13 mouse cellular contexts compared by ENCODE assay signal in the genomic region with DNA sequence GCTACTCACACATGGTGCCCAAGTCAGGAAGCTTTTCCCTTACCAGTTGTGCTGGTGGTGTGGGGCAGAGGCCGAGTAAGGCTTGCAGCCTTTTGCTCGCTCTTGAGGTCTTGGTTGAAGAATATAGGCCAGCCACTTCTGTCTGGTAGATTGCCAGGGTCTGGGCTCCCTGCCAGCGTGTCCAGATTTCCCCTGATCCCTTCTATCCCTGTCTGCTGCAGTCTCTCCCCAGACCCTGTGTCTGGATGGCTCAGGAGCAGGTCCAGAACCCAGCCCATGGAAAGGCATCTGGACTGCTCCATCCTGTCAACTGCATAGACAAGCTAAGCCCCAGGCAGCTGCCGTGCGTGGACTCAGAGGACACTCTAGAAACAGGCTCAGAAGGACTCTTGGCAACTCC. TPM values are rescaled to one million over a fixed set of nuclear protein-coding genes. Genes with fewer than 3 reads are reported as not detected.
DNase-seq lines count a peak whose midpoint lies in the region; ATAC-seq and TF ChIP-seq lines count a peak whose summit lies in the region.
"Had no signal": no experiment of that assay in that cellular context is flagged by ENCODE, and none has a peak within 500 bp of the region (broad histone marks: within the 10 kb centered on the region; RNA-seq: fewer than 3 reads in every experiment).

No protein-coding gene starts in this region.

- no peak overlapping the region for H3K27ac ChIP-seq in stomach, embryonic 14.5 days (ENCODE audit: low read length)
- no peak overlapping the region for H3K27ac ChIP-seq in stomach, postnatal 0 days (replicated peaks)
- H3K27ac ChIP-seq in stomach, embryonic 16.5 days (ENCODE audit: low read length), result no peak overlapping the region
- H3K27ac ChIP-seq: liver, embryonic 15.5 days had no signal

- no peak overlapping the region for H3K9ac ChIP-seq in stomach, embryonic 14.5 days (replicated peaks; ENCODE audit: low read depth, low read length)
- H3K9ac ChIP-seq in stomach, postnatal 0 days (ENCODE audit: low read length), result no peak overlapping the region
- H3K9ac ChIP-seq in stomach, embryonic 16.5 days (ENCODE audit: low read length), result no peak overlapping the region
- H3K9ac ChIP-seq: liver, embryonic 15.5 days had no signal

- no peaks in the 10 kb centered on the region for H3K27me3 ChIP-seq in stomach, embryonic 14.5 days (ENCODE audit: control insufficient read depth, insufficient read depth, low read length)
- no peaks in the 10 kb centered on the region for H3K27me3 ChIP-seq in stomach, postnatal 0 days (ENCODE audit: control insufficient read depth, insufficient read depth, low read length)
- no peaks in the 10 kb centered on the region for H3K27me3 ChIP-seq in stomach, embryonic 16.5 days (ENCODE audit: control insufficient read depth, insufficient read depth, low read length)
- H3K27me3 ChIP-seq: liver, embryonic 15.5 days had no signal

- no peaks in the 10 kb centered on the region for H3K9me3 ChIP-seq in stomach, embryonic 14.5 days (ENCODE audit: control insufficient read depth, low read depth, low read length)
- H3K9me3 ChIP-seq in stomach, postnatal 0 days (ENCODE audit: control insufficient read depth, low read length), result no peaks in the 10 kb centered on the region
- H3K9me3 ChIP-seq in stomach, embryonic 16.5 days (replicated peaks; ENCODE audit: control insufficient read depth, low read length), result no peaks in the 10 kb centered on the region; the same call in 1 of the 2 replicates
- H3K9me3 ChIP-seq: liver, embryonic 15.5 days had no signal

- H3K4me3 ChIP-seq in stomach, embryonic 14.5 days (ENCODE audit: low read depth, low read length), result no peak overlapping the region
- H3K4me3 ChIP-seq in stomach, postnatal 0 days (ENCODE audit: low read depth, low read length), result no peak overlapping the region
- no peak overlapping the region for H3K4me3 ChIP-seq in stomach, embryonic 16.5 days (replicated peaks; ENCODE audit: low read length)
- H3K4me3 ChIP-seq: liver, embryonic 15.5 days had no signal

- 68% methylated on average over 5 of the region's 5 CpGs for WGBS in stomach, embryonic 14.5 days
- 41% methylated on average over 5 of the region's 5 CpGs for WGBS in stomach, postnatal 0 days
- 56% methylated on average over 5 of the region's 5 CpGs for WGBS in stomach, embryonic 16.5 days

- DNase-seq in frontal cortex, adult 2 months (ENCODE audit: extremely low spot score in 1 of 2, low spot score in 1 of 2), result no peak
- DNase-seq in layer of hippocampus, postnatal 10 days (ENCODE audit: low spot score in 2 of 2), result peak; percentile 50 to 67
- DNase-seq in layer of hippocampus, postnatal 36 days, result no peak
- DNase-seq in stomach, postnatal 0 days (ENCODE audit: low spot score), result no peak
- no peak for DNase-seq in left cerebral cortex, adult 11 months (ENCODE audit: low spot score)
- DNase-seq: cerebellum, adult 11 months; thymus, adult 18-20 months had no signal

- H3K4me2 ChIP-seq in stomach, embryonic 14.5 days (replicated peaks; ENCODE audit: low read depth, low read length), result no peak overlapping the region
- H3K4me2 ChIP-seq in stomach, postnatal 0 days (replicated peaks; ENCODE audit: low read depth), result no peak overlapping the region
- no peak overlapping the region for H3K4me2 ChIP-seq in stomach, embryonic 16.5 days (ENCODE audit: low read depth, low read length)
- H3K4me2 ChIP-seq: liver, embryonic 15.5 days had no signal

- ATAC-seq in frontal cortex, adult (ENCODE audit: low TSS enrichment), result 0 out of 2 replicates have a peak, but pooled peaks have one; percentile 31
- 0 out of 2 replicates have a peak, but pooled peaks have one; percentile 28 for ATAC-seq in stomach, embryonic 14.5 days (ENCODE audit: insufficient number of reproducible peaks, insufficient read depth, low FRiP score, low read depth)
- ATAC-seq in stomach, postnatal 0 days (ENCODE audit: low FRiP score, low TSS enrichment), result no peak
- peak; percentile 56; the same call in 1 of the 2 replicates for ATAC-seq in stomach, embryonic 16.5 days (ENCODE audit: insufficient read depth, low FRiP score)
- ATAC-seq: CD4-positive, CD25-positive, alpha-beta regulatory T cell, adult 4 months; inflammation-experienced regulatory T-cells, adult 6 months had no signal

- no peak for TF ChIP-seq EP300 in stomach, postnatal 0 days (optimal IDR thresholded peaks at IDR 0.05)

- H3K36me3 ChIP-seq in stomach, embryonic 14.5 days (ENCODE audit: control insufficient read depth, insufficient read depth, low read length), result no peaks in the 10 kb centered on the region
- H3K36me3 ChIP-seq in stomach, postnatal 0 days (ENCODE audit: control insufficient read depth, insufficient read depth, low read length), result no peaks in the 10 kb centered on the region
- no peaks in the 10 kb centered on the region for H3K36me3 ChIP-seq in stomach, embryonic 16.5 days (ENCODE audit: control insufficient read depth, insufficient read depth, low read length)
- H3K36me3 ChIP-seq: liver, embryonic 15.5 days had no signal

- H3K4me1 ChIP-seq in stomach, embryonic 14.5 days (ENCODE audit: control insufficient read depth, insufficient read depth, low read length), result no peaks in the 10 kb centered on the region
- H3K4me1 ChIP-seq in stomach, postnatal 0 days (replicated peaks; ENCODE audit: control insufficient read depth, insufficient read depth), result no peaks in the 10 kb centered on the region; the same call in 1 of the 2 replicates
- H3K4me1 ChIP-seq in stomach, embryonic 16.5 days (ENCODE audit: control insufficient read depth, insufficient read depth, low read length), result no peaks in the 10 kb centered on the region; the same call in 1 of the 2 replicates
- H3K4me1 ChIP-seq: liver, embryonic 15.5 days had no signal

- no peak for TF ChIP-seq CTCF in stomach, postnatal 0 days (IDR thresholded peaks at IDR 0.05; ENCODE audit: low read depth)

RNA-seq across cellular contexts. Expression of gene Nav1, which starts 37.0 kb away (rescaled TPM):
- 49.4 and 61.9 TPM in 2 replicates for polyA plus RNA-seq in frontal cortex, adult 2 months (2012; rRNA removed)
- total RNA-seq in layer of hippocampus, postnatal 10 days (2021), result 100 to 1,000 TPM; 214 to 218 TPM
- 10 to 100 TPM; 64.6 to 75.1 TPM for total RNA-seq in layer of hippocampus, postnatal 36 days (2021)
- 25.6 and 25.8 TPM in 2 replicates for polyA plus RNA-seq in stomach, embryonic 14.5 days (2014; fragmentation: Nextera tagmentation; extraction: Ambion mirVana)
- polyA plus RNA-seq in stomach, postnatal 0 days (2015; fragmentation: Nextera tagmentation; extraction: Ambion mirVana), result 3.7 and 3.9 TPM in 2 replicates
- polyA plus RNA-seq in stomach, embryonic 16.5 days (2015; fragmentation: Nextera tagmentation; extraction: Ambion mirVana), result 11.2 and 12.9 TPM in 2 replicates

Comparison
In these comparisons a context has a peak if more than half of its experiments do, and no peak if none do; other contexts are left out.
1. DNase-seq: peak in layer of hippocampus, postnatal 10 days (2 of 2); none in frontal cortex, adult 2 months (0 of 2), layer of hippocampus, postnatal 36 days (0 of 2), stomach, postnatal 0 days (single experiment) and left cerebral cortex, adult 11 months (single experiment).